Mouse (Mus musculus): ENCODE data around the gene Ptprd. TPM values are rescaled to one million over a fixed set of nuclear protein-coding genes. Genes with fewer than 3 reads are reported as not detected.

Gene Ptprd
- polyA plus RNA-seq, 1 experiment from 2014 or later, result 14.9 TPM

DNA sequence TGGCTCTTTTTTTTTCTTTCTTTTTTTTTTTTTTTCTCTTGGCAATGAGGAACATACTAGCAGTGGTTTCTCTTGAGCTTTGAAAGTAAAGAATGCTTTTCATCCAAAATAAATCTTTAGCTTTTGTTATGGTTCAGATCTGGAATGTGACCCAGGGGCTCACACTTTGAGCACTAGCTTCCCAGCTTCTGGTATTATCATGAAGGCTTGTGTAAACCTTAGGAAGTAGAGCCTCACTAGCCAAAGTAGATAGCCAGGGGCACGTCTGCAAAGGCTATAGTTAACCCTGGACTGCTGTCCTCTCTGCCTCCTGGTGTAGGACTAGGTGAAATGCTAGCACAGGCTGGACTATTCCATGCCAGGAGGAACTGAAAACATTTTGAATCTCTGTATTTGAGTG is 1310.1 kb downstream of the Ptprd start:
- Histone ChIP-seq H3K36me3 (ENCODE audit: insufficient read depth, low read length) (no peaks in the 10 kb centered on the region), H3K27me3 (replicated peaks; ENCODE audit: insufficient read depth, low read length) (no peaks in the 10 kb centered on the region), H3K27ac (ENCODE audit: low read length) (no peak overlapping the region), H3K4me1 (ENCODE audit: insufficient read depth, low read depth, low read length) (no peaks in the 10 kb centered on the region), H3K4me3 (ENCODE audit: low read depth, low read length) (no peak overlapping the region), H3K9ac (replicated peaks; ENCODE audit: low read depth) (no peak overlapping the region), H3K9me3 (ENCODE audit: low read length) (no peaks in the 10 kb centered on the region), H3K4me2 (replicated peaks; ENCODE audit: low read depth, low read length) (no peak overlapping the region)
- TF ChIP-seq CTCF (IDR thresholded peaks at IDR 0.05) (no peak), EP300 (IDR thresholded peaks at IDR 0.05) (no peak)
- WGBS, result 6% methylated on average over 1 of the region's 1 CpGs
- no peak for DNase-seq (ENCODE audit: low spot score)
- ATAC-seq, result no peak

DNA sequence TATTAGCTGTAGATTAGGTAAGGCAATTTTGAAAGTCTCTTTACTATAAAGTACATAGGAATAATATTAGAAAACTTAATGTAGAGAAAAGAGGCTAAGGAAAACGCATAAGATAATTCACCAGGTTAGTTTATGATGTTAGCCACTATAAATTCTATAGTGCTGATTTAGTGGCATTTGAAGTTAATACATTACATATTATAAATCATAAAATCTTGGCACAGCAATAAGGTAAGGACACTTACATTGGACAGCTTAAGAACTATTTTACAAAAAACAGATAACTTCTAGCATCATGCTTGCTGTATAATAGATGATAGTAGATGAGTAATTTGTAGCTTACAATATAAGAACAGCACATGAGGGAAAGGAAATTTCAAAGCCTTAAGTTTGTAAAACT is 1322.1 kb downstream of the Ptprd start:
- no peaks in the 10 kb centered on the region for H3K9me3 ChIP-seq (ENCODE audit: low read length)
- DNase-seq (ENCODE audit: low spot score) (no peak), ATAC-seq (no peak)
- 68% methylated on average over 1 of the region's 1 CpGs for WGBS
- no peaks in the 10 kb centered on the region for H3K27me3 ChIP-seq (replicated peaks; ENCODE audit: insufficient read depth, low read length)
- H3K4me2 ChIP-seq (replicated peaks; ENCODE audit: low read depth, low read length), result no peak overlapping the region
- no peaks in the 10 kb centered on the region for H3K4me1 ChIP-seq (ENCODE audit: insufficient read depth, low read depth, low read length)
- no peak for TF ChIP-seq CTCF (IDR thresholded peaks at IDR 0.05)
- no peak for TF ChIP-seq EP300 (IDR thresholded peaks at IDR 0.05)
- H3K36me3 ChIP-seq (ENCODE audit: insufficient read depth, low read length), result no peaks in the 10 kb centered on the region
- H3K4me3 ChIP-seq (ENCODE audit: low read depth, low read length), result no peak overlapping the region
- no peak overlapping the region for H3K27ac ChIP-seq (ENCODE audit: low read length)
- no peak overlapping the region for H3K9ac ChIP-seq (replicated peaks; ENCODE audit: low read depth)

- Histone ChIP-seq H3K4me1 (ENCODE audit: insufficient read depth, low read depth, low read length) (no peaks in the 10 kb centered on the region), H3K27ac (ENCODE audit: low read length) (no peak overlapping the region), H3K4me3 (ENCODE audit: low read depth, low read length) (no peak overlapping the region), H3K4me2 (replicated peaks; ENCODE audit: low read depth, low read length) (no peak overlapping the region), H3K9me3 (ENCODE audit: low read length) (no peaks in the 10 kb centered on the region), H3K36me3 (ENCODE audit: insufficient read depth, low read length) (no peaks in the 10 kb centered on the region), H3K9ac (replicated peaks; ENCODE audit: low read depth) (no peak overlapping the region), H3K27me3 (replicated peaks; ENCODE audit: insufficient read depth, low read length) (no peaks in the 10 kb centered on the region)
- no peak for TF ChIP-seq EP300 (IDR thresholded peaks at IDR 0.05)
- no peak for TF ChIP-seq CTCF (IDR thresholded peaks at IDR 0.05)
- no peak for DNase-seq (ENCODE audit: low spot score)
- ATAC-seq, result no peak
- 73% methylated on average over 3 of the region's 3 CpGs for WGBS
Observed at GRCm38 (mm10) chr4:76881610-76882009, 1330.2 kb downstream of the Ptprd start.

- H3K36me3 ChIP-seq (ENCODE audit: insufficient read depth, low read length), result no peaks in the 10 kb centered on the region
- no peak for DNase-seq (ENCODE audit: low spot score)
- WGBS, result 70% methylated on average over 1 of the region's 1 CpGs
- H3K27me3 ChIP-seq (replicated peaks; ENCODE audit: insufficient read depth, low read length), result no peaks in the 10 kb centered on the region
- no peaks in the 10 kb centered on the region for H3K4me1 ChIP-seq (ENCODE audit: insufficient read depth, low read depth, low read length)
- H3K9me3 ChIP-seq (ENCODE audit: low read length), result no peaks in the 10 kb centered on the region
- no peak overlapping the region for H3K9ac ChIP-seq (replicated peaks; ENCODE audit: low read depth)
- no peak overlapping the region for H3K4me2 ChIP-seq (replicated peaks; ENCODE audit: low read depth, low read length)
- no peak for ATAC-seq
- TF ChIP-seq CTCF (IDR thresholded peaks at IDR 0.05) (no peak), EP300 (IDR thresholded peaks at IDR 0.05) (no peak)
- H3K4me3 ChIP-seq (ENCODE audit: low read depth, low read length), result no peak overlapping the region
- no peak overlapping the region for H3K27ac ChIP-seq (ENCODE audit: low read length)
Observed at GRCm38 (mm10) chr4:76870971-76871370, 1340.8 kb downstream of the Ptprd start.

- no peak for TF ChIP-seq EP300 (IDR thresholded peaks at IDR 0.05)
- TF ChIP-seq CTCF (IDR thresholded peaks at IDR 0.05), result no peak
- no peaks in the 10 kb centered on the region for H3K36me3 ChIP-seq (ENCODE audit: insufficient read depth, low read length)
- H3K4me1 ChIP-seq (ENCODE audit: insufficient read depth, low read depth, low read length), result no peaks in the 10 kb centered on the region
- 81% methylated on average over 3 of the region's 3 CpGs for WGBS
- H3K9ac ChIP-seq (replicated peaks; ENCODE audit: low read depth), result no peak overlapping the region
- H3K27ac ChIP-seq (ENCODE audit: low read length), result no peak overlapping the region
- ATAC-seq, result no peak
- no peaks in the 10 kb centered on the region for H3K27me3 ChIP-seq (replicated peaks; ENCODE audit: insufficient read depth, low read length)
- H3K4me3 ChIP-seq (ENCODE audit: low read depth, low read length), result no peak overlapping the region
- H3K9me3 ChIP-seq (ENCODE audit: low read length), result no peaks in the 10 kb centered on the region
- DNase-seq (ENCODE audit: low spot score), result no peak
- H3K4me2 ChIP-seq (replicated peaks; ENCODE audit: low read depth, low read length), result no peak overlapping the region
Observed at GRCm38 (mm10) chr4:76865585-76865984, 1346.2 kb downstream of the Ptprd start.

DNA sequence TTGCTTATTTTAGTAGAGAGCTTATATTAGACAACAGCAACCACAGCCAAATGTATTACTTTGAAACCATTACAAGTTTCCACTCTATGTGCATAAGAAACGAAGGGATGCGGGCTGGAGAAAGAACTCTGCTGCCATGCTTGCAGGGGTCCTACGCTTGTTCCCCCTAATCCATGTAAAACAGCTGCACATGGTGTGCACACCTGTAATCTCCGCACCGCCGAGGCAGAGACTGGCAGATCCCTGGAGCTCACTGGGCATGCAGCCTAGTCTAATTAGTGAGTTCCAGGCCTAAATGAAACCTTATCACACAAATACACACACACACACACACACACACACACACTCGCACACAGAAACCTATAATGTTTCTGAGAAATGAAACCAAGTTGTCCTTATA is 1365.5 kb downstream of the Ptprd start:
- DNase-seq (ENCODE audit: low spot score) (no peak), ATAC-seq (no peak)
- H3K4me3 ChIP-seq (ENCODE audit: low read depth, low read length), result no peak overlapping the region
- H3K9ac ChIP-seq (replicated peaks; ENCODE audit: low read depth), result no peak overlapping the region
- no peak overlapping the region for H3K27ac ChIP-seq (ENCODE audit: low read length)
- TF ChIP-seq EP300 (IDR thresholded peaks at IDR 0.05) (no peak), CTCF (IDR thresholded peaks at IDR 0.05) (no peak)
- H3K36me3 ChIP-seq (ENCODE audit: insufficient read depth, low read length), result no peaks in the 10 kb centered on the region
- no peaks in the 10 kb centered on the region for H3K4me1 ChIP-seq (ENCODE audit: insufficient read depth, low read depth, low read length)
- WGBS, result 79% methylated on average over 7 of the region's 7 CpGs
- H3K27me3 ChIP-seq (replicated peaks; ENCODE audit: insufficient read depth, low read length), result no peaks in the 10 kb centered on the region
- H3K9me3 ChIP-seq (ENCODE audit: low read length), result no peaks in the 10 kb centered on the region
- no peak overlapping the region for H3K4me2 ChIP-seq (replicated peaks; ENCODE audit: low read depth, low read length)

DNA sequence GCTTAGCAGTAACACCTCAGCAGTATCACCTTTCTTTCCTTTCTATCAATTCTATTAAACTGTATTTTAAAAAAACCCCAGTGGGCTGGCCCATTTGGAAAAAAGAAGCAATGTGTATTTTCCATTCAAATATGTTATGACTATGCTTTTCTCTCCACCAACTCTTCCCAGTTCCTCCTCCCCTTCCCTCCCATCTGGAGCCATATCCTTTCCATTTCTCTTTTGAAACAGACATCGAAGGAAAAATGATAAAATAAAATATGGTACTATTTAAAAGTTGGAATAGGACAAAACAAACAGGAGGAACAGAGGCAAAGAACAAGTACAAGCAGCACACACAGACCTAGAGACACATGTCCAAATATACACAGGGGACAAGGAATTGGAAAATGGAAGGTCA is 1372.7 kb downstream of the Ptprd start:
- DNase-seq (ENCODE audit: low spot score) (no peak), ATAC-seq (no peak)
- Histone ChIP-seq H3K27me3 (replicated peaks; ENCODE audit: insufficient read depth, low read length) (no peaks in the 10 kb centered on the region), H3K9me3 (ENCODE audit: low read length) (no peaks in the 10 kb centered on the region), H3K4me1 (ENCODE audit: insufficient read depth, low read depth, low read length) (no peaks in the 10 kb centered on the region), H3K36me3 (ENCODE audit: insufficient read depth, low read length) (no peaks in the 10 kb centered on the region), H3K4me3 (ENCODE audit: low read depth, low read length) (no peak overlapping the region), H3K4me2 (replicated peaks; ENCODE audit: low read depth, low read length) (no peak overlapping the region), H3K9ac (replicated peaks; ENCODE audit: low read depth) (no peak overlapping the region), H3K27ac (ENCODE audit: low read length) (no peak overlapping the region)
- WGBS, result 66% methylated on average over 1 of the region's 1 CpGs
- TF ChIP-seq EP300 (IDR thresholded peaks at IDR 0.05) (no peak), CTCF (IDR thresholded peaks at IDR 0.05) (no peak)

Data from lung, postnatal 0 days (tissue).